Mouse (Mus musculus): ENCODE measurements around the gene Slc25a10. TPM values are rescaled to one million over a fixed set of nuclear protein-coding genes. Genes with fewer than 3 reads are reported as not detected.

Gene Slc25a10
- polyA plus RNA-seq, 1 experiment from 2014 or later = 36.7 TPM

DNA sequence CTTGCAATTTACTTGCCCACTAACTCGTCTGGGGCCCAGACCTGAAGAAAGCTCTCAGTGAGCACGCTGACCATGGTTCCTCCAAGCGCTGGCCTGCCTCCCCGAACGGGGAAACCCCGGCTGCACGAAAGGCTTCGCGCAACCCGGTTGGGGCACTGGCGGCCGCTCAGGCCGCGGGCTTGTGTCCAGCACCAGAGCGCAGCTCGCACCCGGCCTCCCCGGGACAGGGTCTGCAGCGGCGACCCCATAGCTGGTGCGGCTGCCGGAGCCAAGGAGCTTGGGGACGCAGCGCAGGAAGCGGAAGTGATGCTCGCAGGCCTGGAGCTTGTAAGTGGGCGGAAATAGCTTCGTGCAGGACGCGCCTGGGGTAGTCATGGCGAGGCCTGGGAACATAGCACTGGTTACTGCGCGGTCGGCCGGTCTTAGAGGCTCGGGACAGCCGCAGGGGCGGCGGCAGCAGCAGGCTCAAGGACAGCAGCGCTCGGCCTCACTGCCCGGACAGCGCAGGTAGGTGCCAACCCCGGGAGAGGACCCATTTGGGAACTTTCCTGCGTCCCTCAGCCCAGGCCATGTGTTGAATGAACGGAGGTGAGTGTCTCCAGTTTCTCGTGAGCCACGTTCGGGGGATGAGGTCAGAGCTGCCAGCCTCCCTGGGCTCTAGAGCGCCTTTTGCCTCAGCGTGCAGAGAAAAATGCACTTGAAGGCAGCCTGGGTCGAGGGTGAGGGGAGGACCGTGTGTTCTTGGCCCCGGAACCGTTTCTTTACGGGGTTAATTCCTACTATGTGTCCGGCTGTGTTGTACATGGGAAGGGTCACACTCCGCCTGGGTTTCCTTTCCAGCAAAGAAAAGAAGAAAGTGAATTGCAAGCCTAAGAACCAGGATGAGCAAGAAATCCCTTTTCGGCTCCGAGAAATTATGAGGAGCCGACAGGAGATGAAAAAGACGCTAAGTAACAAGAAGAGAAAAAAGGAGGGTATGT lies 33.6 kb upstream of the Slc25a10 start, which contains the start of the genes Oxld1 and Ccdc137:
Gene Oxld1, minus strand, starts transcription at position 297 of the 980 bp plus-strand sequence.
Gene Ccdc137, plus strand, starts transcription at position 344 of the 980 bp plus-strand sequence.
- peak within 1 kb of the TSS; percentile 76 for H3K4me2 ChIP-seq
- H3K27ac ChIP-seq = peak within 1 kb of the TSS; percentile 81
- no peaks in the 10 kb centered on the region for H3K9me3 ChIP-seq
- peak within 1 kb of the TSS; percentile 76 for H3K4me3 ChIP-seq
- WGBS = 4% methylated on average over 62 of the region's 62 CpGs
- H3K36me3 ChIP-seq = peaks cover 34% of the 10 kb centered on the region
- H3K27me3 ChIP-seq = no peaks in the 10 kb centered on the region
- peaks cover 20% of the 10 kb centered on the region for H3K4me1 ChIP-seq
- H3K9ac ChIP-seq = peak within 1 kb of the TSS; percentile 95
- peak; percentile 83; the same call in 1 of the 2 replicates for ATAC-seq (ENCODE audit: insufficient number of reproducible peaks, low FRiP score, low TSS enrichment, low read depth)

DNA sequence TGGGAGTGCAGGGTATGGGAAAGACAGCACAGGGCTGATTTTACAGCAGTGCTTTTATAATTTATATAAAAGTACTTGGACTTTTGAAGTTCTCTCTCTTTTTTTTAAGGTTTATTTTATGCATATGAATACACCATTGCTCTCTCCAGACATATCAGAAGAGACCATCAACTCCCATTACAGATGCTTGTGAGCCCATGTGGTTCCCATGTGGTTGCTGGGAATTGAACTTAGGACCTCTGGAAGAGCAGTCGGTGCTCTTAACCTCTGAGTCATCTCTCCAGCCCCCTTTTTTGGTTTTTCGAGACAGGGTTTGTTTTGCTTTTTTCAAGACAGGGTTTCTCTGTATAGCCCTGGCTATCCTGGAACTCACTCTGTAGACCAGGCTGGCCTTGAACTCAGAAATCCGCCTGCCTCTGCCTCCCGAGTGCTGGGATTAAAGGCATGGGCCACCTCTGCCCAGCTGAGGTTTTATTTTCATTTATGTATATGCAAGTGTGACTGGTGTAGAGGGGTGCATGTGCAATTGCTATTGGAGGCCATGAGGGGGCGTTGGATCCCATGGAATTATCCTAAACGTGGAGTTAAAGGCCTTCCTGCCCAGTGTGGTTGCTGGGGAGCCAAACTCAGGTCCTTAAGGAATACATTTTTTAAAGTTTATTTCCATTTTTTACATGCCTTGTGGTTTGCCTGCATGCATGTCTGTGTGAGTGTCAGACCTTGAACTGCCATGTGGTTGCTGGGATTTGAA lies 32.6 kb upstream of the Slc25a10 start:
- Histone ChIP-seq H3K27ac (no peak overlapping the region), H3K4me2 (peak overlapping the region; percentile 76), H3K9ac (peak overlapping the region; percentile 95; the same call in 1 of the 2 replicates), H3K4me3 (peak overlapping the region; percentile 76), H3K9me3 (no peaks in the 10 kb centered on the region), H3K36me3 (peaks cover 43% of the 10 kb centered on the region), H3K4me1 (peaks cover 20% of the 10 kb centered on the region), H3K27me3 (no peaks in the 10 kb centered on the region)
- no peak for ATAC-seq (ENCODE audit: insufficient number of reproducible peaks, low FRiP score, low TSS enrichment, low read depth)
- WGBS = 62% methylated on average over 6 of the region's 6 CpGs

DNA sequence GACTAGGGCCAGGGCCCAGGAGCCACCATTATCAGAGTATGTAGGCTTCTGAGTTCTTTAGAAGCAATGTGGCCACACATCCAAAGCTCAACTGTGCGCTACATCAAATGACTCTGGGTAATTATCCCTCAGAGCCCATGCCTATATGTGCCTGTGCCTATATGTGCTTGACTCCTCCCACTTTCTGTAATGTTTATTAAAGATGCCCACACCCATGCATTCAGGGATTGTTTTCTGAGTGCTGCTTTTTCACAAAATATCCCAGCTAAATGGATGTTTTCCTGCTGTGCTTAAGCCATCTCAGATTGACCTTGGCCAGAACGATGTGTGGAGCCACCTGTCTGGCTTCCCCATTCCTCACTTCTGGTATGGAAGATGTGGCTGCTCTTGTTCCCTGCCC lies 28.1 kb upstream of the Slc25a10 start:
- H3K9me3 ChIP-seq = no peaks in the 10 kb centered on the region

DNA sequence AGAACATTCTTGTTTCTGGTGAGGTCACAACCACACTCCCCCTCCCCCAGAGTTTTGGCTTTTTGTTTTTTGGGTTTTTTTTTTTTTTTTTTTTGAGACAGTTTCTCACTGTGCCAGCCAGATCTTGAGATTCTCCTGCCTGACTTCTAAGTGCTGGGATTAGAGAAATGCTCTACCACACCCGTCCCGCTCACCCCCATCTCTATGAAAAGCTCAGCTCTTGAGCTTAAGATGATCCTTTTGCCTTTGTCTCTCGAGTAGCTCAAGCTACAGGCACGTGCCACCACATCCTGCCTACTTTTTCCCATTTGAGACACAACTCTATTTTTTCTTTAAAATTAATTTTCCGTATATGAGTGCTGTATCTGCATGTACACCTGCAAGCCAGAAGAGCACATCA lies 27.3 kb upstream of the Slc25a10 start:
- no peaks in the 10 kb centered on the region for H3K9me3 ChIP-seq
- H3K27me3 ChIP-seq = no peaks in the 10 kb centered on the region
- no peak overlapping the region for H3K4me2 ChIP-seq
- no peak overlapping the region for H3K4me3 ChIP-seq
- WGBS = 81% methylated on average over 5 of the region's 5 CpGs
- no peak overlapping the region for H3K9ac ChIP-seq
- H3K4me1 ChIP-seq = peaks cover 28% of the 10 kb centered on the region
- H3K36me3 ChIP-seq = peaks cover 56% of the 10 kb centered on the region
- H3K27ac ChIP-seq = no peak overlapping the region
- ATAC-seq (ENCODE audit: insufficient number of reproducible peaks, low FRiP score, low TSS enrichment, low read depth) = no peak

More for the DNA sequence above, 28.1 kb upstream of the Slc25a10 start:
- Histone ChIP-seq H3K4me2 (no peak overlapping the region), H3K36me3 (peaks cover 52% of the 10 kb centered on the region), H3K27ac (no peak overlapping the region), H3K27me3 (no peaks in the 10 kb centered on the region), H3K4me3 (no peak overlapping the region), H3K9ac (no peak overlapping the region), H3K4me1 (peaks cover 33% of the 10 kb centered on the region)
- WGBS = 85% methylated on average over 2 of the region's 2 CpGs
- no peak for ATAC-seq (ENCODE audit: insufficient number of reproducible peaks, low FRiP score, low TSS enrichment, low read depth)

DNA sequence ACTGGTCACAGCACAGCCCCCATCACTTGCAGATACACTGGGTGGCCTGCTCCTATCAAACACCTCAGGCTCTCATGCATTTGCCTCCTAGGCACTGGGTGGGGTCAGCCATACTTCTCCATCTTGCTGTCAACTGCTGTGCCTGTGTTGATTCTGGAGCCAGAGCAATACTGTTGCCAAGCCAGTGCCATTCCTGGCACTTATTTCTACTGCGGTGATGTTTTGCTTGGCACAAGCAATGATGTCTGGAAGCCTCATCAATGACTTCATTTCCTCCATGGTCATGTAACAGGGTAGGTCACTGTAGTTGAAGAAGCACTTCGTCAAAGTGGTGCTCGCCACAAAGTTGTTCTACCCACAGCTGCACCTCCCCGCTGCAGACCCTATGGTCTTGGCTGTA lies 26.1 kb upstream of the Slc25a10 start:
- no peaks in the 10 kb centered on the region for H3K27me3 ChIP-seq
- H3K9ac ChIP-seq = no peak overlapping the region
- no peak for ATAC-seq (ENCODE audit: insufficient number of reproducible peaks, low FRiP score, low TSS enrichment, low read depth)
- 75% methylated on average over 4 of the region's 4 CpGs for WGBS
- H3K36me3 ChIP-seq = peaks cover 61% of the 10 kb centered on the region
- 0 out of 2 replicates have a peak overlapping the region, but pooled peaks have one; percentile 89 for H3K4me2 ChIP-seq
- no peak overlapping the region for H3K27ac ChIP-seq
- H3K4me1 ChIP-seq = peaks cover 25% of the 10 kb centered on the region
- no peaks in the 10 kb centered on the region for H3K9me3 ChIP-seq
- H3K4me3 ChIP-seq = peak overlapping the region; percentile 100; the same call in 1 of the 2 replicates

DNA sequence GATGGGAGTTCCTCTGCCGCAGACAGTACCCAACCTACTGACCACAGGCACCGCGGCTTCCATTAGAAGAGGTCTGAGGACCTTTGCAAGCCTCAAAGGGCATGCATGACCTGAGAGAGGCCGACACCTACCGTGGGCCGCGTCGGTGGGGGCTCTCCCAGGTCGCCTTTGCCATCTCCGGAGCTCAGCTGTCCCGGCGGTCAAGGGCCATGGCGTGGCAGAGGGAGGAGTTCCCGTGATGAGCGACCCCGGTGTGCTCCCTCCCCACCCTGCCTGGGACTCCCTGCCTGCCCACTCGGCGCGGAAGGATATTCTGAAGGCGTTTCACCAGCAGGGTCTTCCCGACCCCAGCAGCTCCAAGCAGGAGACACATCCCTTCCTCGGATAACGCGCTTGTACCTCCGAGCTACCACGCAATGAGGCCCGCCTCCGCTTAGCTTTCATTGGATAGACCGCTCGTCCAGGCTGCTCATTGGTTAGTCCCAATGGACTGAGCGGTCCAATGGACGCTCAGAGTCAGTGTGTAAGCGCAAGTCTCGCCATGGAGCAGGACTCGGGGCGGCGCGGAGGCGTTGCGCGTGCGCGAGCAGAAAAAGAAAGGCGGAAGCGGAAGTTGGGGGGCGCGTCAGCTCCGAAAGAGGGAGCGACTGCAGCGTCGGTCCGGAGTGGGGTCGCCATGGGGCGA lies 24.4 kb upstream of the Slc25a10 start, which contains the start of gene Arl16:
Gene Arl16, minus strand, starts transcription at position 557 of the 685 bp plus-strand sequence.
- Histone ChIP-seq H3K27me3 (no peaks in the 10 kb centered on the region), H3K9ac (peak within 1 kb of the TSS; percentile 94), H3K4me1 (peaks cover 25% of the 10 kb centered on the region), H3K27ac (peak within 1 kb of the TSS; percentile 83), H3K4me2 (peak within 1 kb of the TSS; percentile 89), H3K36me3 (peaks cover 62% of the 10 kb centered on the region), H3K4me3 (peak within 1 kb of the TSS; percentile 100), H3K9me3 (no peaks in the 10 kb centered on the region)
- ATAC-seq (ENCODE audit: insufficient number of reproducible peaks, low FRiP score, low TSS enrichment, low read depth) = peak; percentile 99
- WGBS = under 1% methylated on average over 51 of the region's 54 CpGs

DNA sequence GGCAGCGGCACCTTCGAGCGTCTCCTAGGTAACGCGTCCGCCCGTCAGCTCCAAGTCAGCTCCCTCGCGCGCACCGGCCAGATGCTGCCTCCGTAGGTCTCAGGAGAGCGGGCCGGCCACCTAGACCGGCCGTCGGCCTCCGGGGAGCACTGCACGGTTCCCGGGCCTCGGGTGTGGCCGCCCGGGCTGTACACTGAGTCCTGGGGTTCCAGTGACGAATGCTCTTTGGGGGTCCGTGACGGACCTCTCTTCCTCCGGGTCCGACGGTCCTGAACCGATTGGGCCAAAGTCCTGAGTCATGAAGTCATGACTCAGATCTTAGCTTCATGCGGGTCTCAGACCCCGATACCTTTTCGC lies 23.9 kb upstream of the Slc25a10 start:
- Histone ChIP-seq H3K9me3 (no peaks in the 10 kb centered on the region), H3K4me2 (peak overlapping the region; percentile 80), H3K9ac (peak overlapping the region; percentile 94), H3K27me3 (no peaks in the 10 kb centered on the region), H3K36me3 (peaks cover 63% of the 10 kb centered on the region), H3K27ac (peak overlapping the region; percentile 47; the same call in 1 of the 2 replicates), H3K4me1 (peaks cover 25% of the 10 kb centered on the region), H3K4me3 (peak overlapping the region; percentile 100)
- under 1% methylated on average over 33 of the region's 33 CpGs for WGBS
- ATAC-seq (ENCODE audit: insufficient number of reproducible peaks, low FRiP score, low TSS enrichment, low read depth) = peak; percentile 31

DNA sequence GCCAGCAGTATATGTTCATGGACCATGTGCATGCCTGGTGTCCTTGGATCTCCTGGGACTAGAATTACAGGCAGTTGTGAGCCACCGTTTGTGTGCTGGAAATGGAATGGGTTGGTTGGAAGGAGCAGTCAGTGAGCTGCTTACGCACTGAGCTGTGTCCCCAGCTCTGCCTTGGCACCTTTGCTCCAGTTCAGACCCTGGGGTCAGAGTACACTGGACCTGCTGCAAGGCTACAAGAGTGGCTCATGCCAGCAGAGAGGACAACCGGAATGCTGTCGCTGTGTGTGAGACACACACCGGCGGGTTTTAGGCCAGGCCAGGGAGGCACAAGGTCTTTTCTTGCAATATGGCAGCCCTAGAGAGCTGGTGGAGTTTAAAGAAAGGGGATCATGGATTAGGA lies 19.6 kb upstream of the Slc25a10 start:
- WGBS = 95% methylated on average over 6 of the region's 6 CpGs
- Histone ChIP-seq H3K27ac (no peak overlapping the region), H3K4me3 (no peak overlapping the region), H3K9ac (no peak overlapping the region), H3K27me3 (no peaks in the 10 kb centered on the region), H3K9me3 (no peaks in the 10 kb centered on the region), H3K4me2 (no peak overlapping the region), H3K36me3 (peaks cover 76% of the 10 kb centered on the region), H3K4me1 (peaks cover 10% of the 10 kb centered on the region)
- ATAC-seq (ENCODE audit: insufficient number of reproducible peaks, low FRiP score, low TSS enrichment, low read depth) = no peak

DNA sequence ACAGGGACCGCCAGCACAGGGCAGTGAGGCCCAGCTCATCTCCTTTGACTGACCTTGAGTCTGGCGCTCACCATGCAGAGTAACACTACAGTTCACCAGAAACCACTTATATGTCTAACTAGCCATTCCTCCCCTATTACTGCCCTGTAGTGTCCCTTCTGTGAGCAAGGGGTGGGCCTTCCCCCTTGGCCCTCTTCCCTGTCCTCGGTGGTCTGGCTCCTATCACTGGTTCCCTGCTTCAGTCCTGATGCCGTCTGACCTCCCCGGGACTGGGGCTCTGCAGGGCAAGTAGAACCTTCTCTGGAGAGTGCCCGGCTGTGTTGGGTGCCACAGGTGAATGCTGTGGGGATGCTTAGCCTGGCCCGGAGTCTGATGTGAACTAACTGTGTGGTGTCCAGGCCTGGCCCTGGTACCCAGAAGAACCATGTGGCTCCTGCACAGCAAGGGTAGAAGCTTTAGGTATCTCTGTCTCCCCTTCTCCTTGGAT lies 8.1 kb upstream of the Slc25a10 start:
- H3K4me2 ChIP-seq = peak overlapping the region; percentile 71; the same call in 1 of the 2 replicates
- H3K4me3 ChIP-seq = peak overlapping the region; percentile 80
- no peak for ATAC-seq (ENCODE audit: insufficient number of reproducible peaks, low FRiP score, low TSS enrichment, low read depth)
- peaks cover 17% of the 10 kb centered on the region for H3K4me1 ChIP-seq
- no peaks in the 10 kb centered on the region for H3K27me3 ChIP-seq
- WGBS = 86% methylated on average over 7 of the region's 7 CpGs
- H3K36me3 ChIP-seq = peaks cover 67% of the 10 kb centered on the region
- H3K27ac ChIP-seq = peak overlapping the region; percentile 84; the same call in 1 of the 2 replicates
- no peaks in the 10 kb centered on the region for H3K9me3 ChIP-seq
- H3K9ac ChIP-seq = 0 out of 2 replicates have a peak overlapping the region, but pooled peaks have one; percentile 45

DNA sequence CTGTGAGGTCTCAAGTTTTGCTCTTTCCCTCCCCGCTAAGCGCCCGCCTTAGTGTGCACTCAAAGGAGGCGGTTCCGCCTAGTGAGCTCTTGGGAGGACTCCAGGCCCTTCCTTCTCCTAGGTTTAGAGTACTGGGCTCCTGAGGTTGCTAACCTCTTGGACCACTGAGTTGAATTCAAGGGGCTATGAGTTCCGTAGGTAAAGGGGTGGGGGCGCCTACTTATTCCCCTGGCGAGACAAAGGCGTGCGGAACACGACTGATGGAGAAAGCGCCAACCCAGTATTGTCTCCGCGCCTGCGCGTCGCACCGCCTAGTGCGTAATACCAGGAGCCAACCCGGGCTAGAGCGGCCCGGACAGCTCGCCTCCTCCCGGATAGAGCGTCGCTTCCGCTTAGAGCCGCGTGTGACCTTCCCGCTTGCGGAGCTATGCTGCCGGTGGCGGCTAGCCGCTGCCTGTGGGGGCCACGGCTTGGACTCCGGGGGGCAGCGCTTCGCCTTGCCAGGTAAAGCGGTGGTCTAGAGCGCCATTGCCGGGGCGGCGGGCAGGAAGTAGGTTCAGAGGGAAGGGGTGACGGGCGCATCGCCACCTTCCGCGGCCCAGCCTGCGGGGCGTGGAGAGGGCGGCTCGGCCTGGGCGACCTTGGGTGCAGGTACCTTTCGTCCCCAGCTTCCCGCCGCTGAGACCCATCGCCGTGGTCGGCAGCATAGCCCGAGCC lies 7.2 kb upstream of the Slc25a10 start, which contains the start of gene Mrpl12:
Gene Mrpl12, plus strand, starts transcription at position 349 of the 717 bp plus-strand sequence.
- peak; percentile 91 for ATAC-seq (ENCODE audit: insufficient number of reproducible peaks, low FRiP score, low TSS enrichment, low read depth)
- WGBS = under 1% methylated on average over 60 of the region's 60 CpGs
- peaks cover 65% of the 10 kb centered on the region for H3K36me3 ChIP-seq

More for the DNA sequence above, 7.2 kb upstream of the Slc25a10 start, which contains the start of gene Mrpl12:
- Histone ChIP-seq H3K27ac (peak within 1 kb of the TSS; percentile 84), H3K4me3 (peak within 1 kb of the TSS; percentile 80), H3K9ac (peak within 1 kb of the TSS; percentile 93), H3K4me2 (peak within 1 kb of the TSS; percentile 71), H3K27me3 (no peaks in the 10 kb centered on the region), H3K4me1 (peaks cover 19% of the 10 kb centered on the region), H3K9me3 (no peaks in the 10 kb centered on the region)
